Mouse (Mus musculus): ENCODE data around the gene Ubl3.

GRCm38 (mm10) chr5:148558472-148558871 lies 5.9 kb upstream of the Ubl3 start:
- no peak for TF ChIP-seq POLR2A (IDR thresholded peaks at IDR 0.05; ENCODE audit: low read depth, low read length)
- no peak for TF ChIP-seq CTCF (IDR thresholded peaks at IDR 0.05; ENCODE audit: extremely low read depth, insufficient read depth, insufficient read length, insufficient replicate concordance)
